Mouse (Mus musculus) bone marrow, adult 2 months (tissue): Measurements from ENCODE around the gene Rbm3.

Experiments
- CTCF ChIP-seq: fragments of 200-500 bp; IDR thresholded peaks from 2 replicates; pipeline ENCODE4 v1.5.1; 2011; ENCODE audit warnings: low read length, control low read depth; ENCODE audit not compliant: control insufficient read depth, insufficient read depth
- POLR2A ChIP-seq: fragments of 200-500 bp; IDR thresholded peaks from 2 replicates; pipeline ENCODE4 v1.6.1; 2011; ENCODE audit warnings: low read depth, mild to moderate bottlenecking, control low read depth, low read length, borderline replicate concordance; ENCODE audit not compliant: control insufficient read depth

DNA sequence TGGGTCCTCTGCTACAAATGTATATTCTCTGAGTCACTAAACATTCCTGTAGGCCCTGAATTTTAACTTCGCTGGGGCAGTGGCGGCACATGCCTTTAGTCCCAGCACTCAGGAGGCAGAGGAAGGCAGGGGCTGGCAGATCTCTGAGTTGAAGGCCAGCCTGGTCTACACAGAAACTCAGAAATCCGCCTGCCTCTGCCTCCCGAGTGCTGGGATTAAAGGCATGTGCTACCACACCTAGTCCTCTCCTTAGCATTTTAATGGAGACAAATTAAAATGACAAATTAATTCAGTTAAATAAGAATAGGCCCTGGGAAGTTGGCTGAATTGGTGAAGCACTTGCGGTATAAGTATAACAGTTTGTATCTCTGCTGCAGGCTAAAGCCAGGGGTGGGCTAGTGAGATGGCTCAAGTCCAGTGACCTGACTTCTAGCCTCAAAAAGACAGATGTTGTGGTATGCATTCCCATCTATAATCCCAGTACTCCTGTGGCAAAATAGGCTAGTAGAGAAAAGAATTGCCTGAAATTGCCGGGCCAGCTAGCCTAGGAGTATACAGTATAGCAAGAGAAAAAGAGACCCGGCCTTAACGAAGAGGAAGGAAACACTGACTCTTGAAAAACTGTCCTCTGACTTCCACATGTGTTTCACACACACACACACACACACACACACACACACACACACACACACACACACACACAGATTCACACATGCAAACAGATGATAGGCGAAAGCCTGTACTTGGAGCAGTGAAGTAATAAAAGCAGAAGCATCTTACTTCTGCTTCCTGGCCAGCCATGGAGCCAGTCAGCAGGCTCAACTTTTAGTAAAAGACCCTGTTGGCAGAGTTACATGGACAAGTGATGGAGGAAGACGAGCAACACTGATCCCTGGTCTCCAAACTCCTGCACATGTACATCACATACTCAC is 22.3 kb upstream of the Rbm3 start:
- TF ChIP-seq CTCF (no peak), POLR2A (no peak)
